Mouse (Mus musculus) kidney, postnatal 25 days (tissue): ENCODE measurements around the gene 1700129C05Rik.

Experiments
- DNase-seq, 2 experiments: peaks; one replicate each; pipeline ENCODE4 v3.0.0; 2021; ENCODE audit warnings: mixed read lengths in 2 of 2

1700129C05Rik gene

GRCm38 (mm10) chr14:59142793-59143192 lies at the start of gene 1700129C05Rik:
TSS of gene 1700129C05Rik (minus strand) at chr14:59142893.
- no peak for DNase-seq

- DNase-seq: no peak
Measured at GRCm38 (mm10) chr14:59186121-59186520, 43.4 kb upstream of the 1700129C05Rik start.

GRCm38 (mm10) chr14:59185514-59185913 lies 42.8 kb upstream of the 1700129C05Rik start:
- no peak for DNase-seq

DNA sequence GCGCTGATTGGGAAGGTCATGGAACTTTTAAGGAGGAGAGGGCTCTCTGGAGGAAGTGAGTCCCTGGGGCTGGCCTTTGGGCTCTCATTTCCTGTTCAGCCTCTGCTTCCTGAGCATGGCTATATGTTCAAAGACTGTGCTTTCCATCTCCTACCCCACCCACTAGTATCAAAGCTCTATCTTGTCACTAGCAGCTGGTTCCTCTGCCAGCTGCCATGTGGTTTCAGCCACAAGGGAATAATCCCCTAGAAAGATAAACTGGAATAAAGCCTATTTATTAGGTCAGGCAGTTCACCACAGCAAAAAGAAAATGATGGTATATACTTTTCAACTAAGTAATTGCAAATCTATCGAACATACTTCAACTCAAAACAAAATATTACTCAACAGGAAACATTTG lies 40.0 kb upstream of the 1700129C05Rik start:
- DNase-seq: no peak

- no peak for DNase-seq
Measured at GRCm38 (mm10) chr14:59178649-59179048, 36.0 kb upstream of the 1700129C05Rik start, which contains the start of gene Gm5142. TSS of gene Gm5142 (minus strand) at chr14:59178749.

GRCm38 (mm10) chr14:59157016-59157698 lies 14.5 kb upstream of the 1700129C05Rik start:
- DNase-seq: peak; percentile 74 to 75

GRCm38 (mm10) chr14:59155589-59155988 lies 12.9 kb upstream of the 1700129C05Rik start:
- DNase-seq: no peak

DNA sequence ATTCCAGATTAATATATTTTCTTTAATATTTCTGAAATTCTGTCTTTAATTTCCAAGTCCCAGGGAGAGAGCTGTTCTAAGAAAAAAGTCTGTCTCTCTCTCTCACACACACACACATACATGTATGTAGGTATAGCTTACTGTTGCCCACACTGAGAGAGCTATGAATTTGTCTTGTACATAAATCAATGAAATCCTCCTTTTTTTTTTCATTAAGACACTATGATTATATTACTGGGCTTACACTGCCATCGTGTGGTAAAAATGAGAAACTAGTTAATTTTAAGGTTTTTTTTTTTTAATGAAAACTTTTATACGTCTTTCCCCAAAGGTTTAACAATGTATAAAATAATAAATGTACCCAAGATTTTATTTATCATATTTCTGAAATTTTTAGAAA lies 28.4 kb downstream of the 1700129C05Rik start:
- DNase-seq: no peak

- DNase-seq: no peak
Measured at GRCm38 (mm10) chr14:59104006-59104605, 38.6 kb downstream of the 1700129C05Rik start.

GRCm38 (mm10) chr14:59093601-59094000 lies 49.1 kb downstream of the 1700129C05Rik start:
- peak; percentile 60 to 80 for DNase-seq

GRCm38 (mm10) chr14:59084396-59084795 lies 58.3 kb downstream of the 1700129C05Rik start:
- peak in 1 of 2 experiments; percentile 41 for DNase-seq
